Mouse (Mus musculus) heart, postnatal 10 days (tissue): ENCODE measurements around the gene Pik3r5. TPM values are rescaled to one million over a fixed set of nuclear protein-coding genes. Genes with fewer than 3 reads are reported as not detected.

ENCODE experiments used
- DNase-seq, 2 experiments: peaks; one replicate each; pipeline ENCODE4 v3.0.0; 2021
- intact Hi-C: fragments of 180-260 bp; cut with DNase I; formaldehyde crosslinking; loops from one replicate; pipeline ENCODE4 v1.15.1; 2025
- total RNA-seq, 2 experiments: library from RNA; stranded (reverse); gene quantifications; 2 replicates each; pipeline ENCODE4 v1.2.3; 2021

Pik3r5 gene
- total RNA-seq, 2 experiments from 2014 or later, result 0.72 to 1.3 TPM

DNA sequence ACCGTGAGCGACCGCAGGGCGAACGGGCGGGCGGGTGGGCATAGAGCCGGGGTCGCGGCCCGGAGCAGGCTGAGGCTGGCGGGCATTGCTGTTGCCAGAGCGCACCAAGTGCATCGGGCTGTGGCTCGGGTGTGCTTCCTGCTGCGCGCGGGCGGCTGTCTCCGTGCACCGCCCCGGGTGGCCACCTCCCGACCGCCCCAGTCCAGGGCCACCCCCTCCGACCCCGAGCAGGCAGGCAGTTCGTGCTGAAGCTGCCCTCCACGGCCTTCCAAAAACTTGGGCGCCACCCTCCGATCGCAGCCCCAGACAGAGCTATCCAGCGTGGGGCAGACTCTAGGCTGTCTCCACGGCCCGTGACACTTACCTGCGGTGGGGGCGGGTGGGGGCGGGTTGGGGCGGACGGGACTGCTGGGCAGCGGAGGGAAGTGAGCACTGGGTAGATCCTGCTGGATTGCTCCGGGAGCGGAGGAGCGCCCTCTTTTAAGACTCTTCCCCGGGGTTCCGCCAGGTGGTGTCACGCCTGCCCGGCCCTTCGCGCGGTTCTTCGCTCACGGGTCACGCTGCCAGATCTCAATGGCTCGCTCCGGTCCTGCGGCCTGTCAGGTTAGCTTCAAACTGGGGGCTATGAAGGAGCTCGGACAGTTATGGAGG lies 31.8 kb upstream of the Pik3r5 start:
- intact Hi-C loops, result loop anchor here (10.0 kb wide), 1 partner anchor 505 kb away; no protein-coding TSS in a partner anchor
- peak; percentile 67 to 69 for DNase-seq

DNA sequence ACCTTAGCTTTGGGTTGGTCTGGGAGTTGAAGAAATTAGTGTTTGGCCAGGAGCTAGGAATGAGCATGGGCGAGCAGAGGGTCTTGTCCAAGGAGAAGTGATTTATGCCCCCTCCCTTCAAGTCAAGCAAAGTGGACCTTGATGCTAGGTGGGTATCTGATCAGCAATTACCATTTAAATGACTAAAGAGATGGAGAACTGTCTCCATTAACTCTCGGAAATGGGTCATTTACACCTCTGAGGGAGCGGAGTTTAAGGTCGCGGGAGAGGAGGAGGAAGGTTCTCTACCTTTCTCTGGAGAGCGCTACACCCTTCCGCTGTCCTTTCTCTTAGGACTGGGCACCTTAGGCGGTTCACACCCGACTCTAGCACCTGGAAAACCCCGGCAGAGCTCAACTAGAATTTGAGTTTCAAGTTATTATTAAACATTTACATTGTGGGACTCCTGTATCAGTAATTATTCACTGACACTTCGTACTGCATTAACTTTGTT lies 31.1 kb upstream of the Pik3r5 start, which contains the start of gene Ntn1:
TSS of gene Ntn1 (minus strand) at position 97 of the 493 bp plus-strand sequence.
- DNase-seq, result no peak
- intact Hi-C loops, result loop anchor here (10.0 kb wide), 1 partner anchor 506 kb away; no protein-coding TSS in a partner anchor

DNA sequence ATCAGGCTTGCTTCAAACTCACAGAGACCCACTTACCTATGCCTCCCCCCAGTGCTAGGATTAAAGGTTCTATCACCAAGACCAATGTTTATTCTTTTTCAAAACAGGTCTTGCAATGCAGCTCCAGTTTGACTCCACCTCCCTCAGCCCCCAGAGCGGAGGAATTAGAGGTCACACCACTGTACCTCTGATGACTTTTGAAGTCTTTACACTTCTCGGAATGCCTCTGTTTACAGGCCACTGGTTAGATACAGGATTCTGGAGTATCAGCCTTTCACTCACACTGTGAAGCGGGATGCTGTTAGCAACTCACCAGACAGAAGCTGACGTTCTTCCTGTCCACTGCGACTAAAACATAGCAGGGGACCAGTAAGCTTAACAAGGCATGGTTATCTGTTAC lies 30.5 kb upstream of the Pik3r5 start:
- intact Hi-C loops, result loop anchor here (10.0 kb wide), 1 partner anchor 507 kb away; no protein-coding TSS in a partner anchor
- DNase-seq, result no peak

DNA sequence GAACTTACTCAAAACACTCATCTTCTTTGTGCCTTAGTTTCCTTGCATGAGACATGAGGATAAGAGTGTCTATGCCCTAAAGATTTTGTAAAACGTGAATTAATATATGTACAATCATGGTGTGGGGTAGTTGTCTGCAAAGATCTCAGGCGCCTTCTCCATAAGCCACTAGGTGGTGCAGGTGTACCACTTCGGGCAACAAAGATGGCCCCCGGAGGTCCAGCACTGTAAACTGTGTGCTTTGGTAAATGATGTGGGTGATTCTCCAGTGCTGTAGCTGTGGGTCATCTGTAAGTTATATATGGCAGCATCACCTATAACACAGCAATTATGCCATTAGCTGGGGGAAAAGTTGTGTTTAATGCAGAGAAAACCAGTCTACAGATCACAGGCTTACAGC lies 27.7 kb upstream of the Pik3r5 start:
- intact Hi-C loops, result loop anchor here (10.0 kb wide), 1 partner anchor 509 kb away; no protein-coding TSS in a partner anchor
- DNase-seq, result no peak

DNA sequence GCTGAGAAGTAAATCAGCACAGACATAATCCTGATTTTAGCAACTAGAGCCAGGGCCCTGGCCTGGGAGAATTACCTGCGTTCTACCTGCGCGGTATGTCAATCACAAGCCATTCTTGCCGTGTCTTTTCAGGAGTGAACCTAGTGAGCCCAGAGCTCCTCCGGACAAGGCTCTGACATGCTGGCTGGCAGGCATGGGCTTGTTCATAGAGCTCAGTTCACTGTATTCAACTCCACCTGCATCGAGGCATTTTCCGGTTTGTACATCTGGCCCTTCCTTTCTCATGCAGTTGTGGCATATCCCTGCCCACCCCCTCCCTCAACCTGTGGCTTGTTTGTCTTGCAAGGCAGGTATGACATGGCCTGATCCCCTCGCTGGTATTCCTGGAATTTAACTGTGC lies 26.3 kb upstream of the Pik3r5 start:
- DNase-seq, result no peak
- intact Hi-C loops, result loop anchor here (5.0 to 10.0 kb wide), 2 partner anchors 511 to 588 kb away; no protein-coding TSS in a partner anchor

DNA sequence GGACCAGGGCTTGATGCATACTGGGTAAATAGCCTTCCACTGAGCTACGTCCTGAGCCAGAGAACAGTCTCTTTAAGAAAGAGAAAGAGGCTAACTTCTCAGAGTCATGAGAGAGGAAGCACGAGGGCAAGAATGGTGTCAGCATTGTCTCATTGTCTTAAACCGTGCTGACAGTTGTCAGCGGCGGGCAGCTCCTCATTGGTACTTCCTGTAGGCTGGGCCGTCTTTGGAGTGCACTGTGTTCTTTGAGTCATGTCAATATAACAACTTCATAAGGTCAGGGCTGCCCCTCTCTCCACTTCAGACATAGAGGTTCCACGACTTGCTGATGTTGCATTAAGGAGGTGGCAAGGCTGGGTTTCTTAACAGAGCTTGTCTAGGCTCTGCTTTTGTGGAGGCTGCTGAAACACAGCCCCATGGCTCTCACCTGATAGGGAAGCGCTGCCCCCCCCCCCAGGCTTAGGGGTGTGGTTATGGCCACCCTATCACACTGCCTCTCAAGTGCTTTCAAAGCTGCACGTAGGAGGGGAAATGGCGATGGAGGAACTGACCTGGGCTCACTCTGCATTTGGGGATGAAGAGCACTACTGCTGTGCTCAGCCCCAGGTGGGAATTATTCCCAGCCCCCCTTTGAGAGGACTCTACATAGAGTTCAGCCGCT lies 24.5 kb upstream of the Pik3r5 start:
- intact Hi-C loops, result loop anchor here (5.0 to 10.0 kb wide), 2 partner anchors 513 to 590 kb away; no protein-coding TSS in a partner anchor

DNA sequence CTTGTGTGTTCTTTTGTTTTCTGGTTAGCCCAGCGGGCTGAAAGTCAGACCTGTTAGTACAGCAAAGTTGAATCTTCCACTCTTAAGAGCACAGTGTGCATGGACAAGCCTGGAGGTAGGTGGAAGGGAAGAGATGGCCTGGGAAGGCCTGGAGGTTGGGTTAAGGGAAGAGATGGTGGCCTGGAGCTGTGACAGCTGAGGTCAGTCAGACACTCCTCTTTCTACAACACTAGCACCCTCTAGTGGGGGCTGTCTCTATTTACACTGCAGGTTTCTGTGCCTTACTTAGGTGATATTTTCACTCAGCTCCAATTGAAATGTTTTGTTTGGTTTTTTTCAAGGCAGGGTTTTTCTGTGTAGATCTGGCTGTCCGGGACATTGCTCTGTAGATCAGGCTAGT lies 23.8 kb upstream of the Pik3r5 start:
- intact Hi-C loops, result loop anchor here (1.0 to 10.0 kb wide), 4 partner anchors 195 to 591 kb away; no protein-coding TSS in a partner anchor
- DNase-seq, result peak; percentile 85 to 92

More for the DNA sequence above, 24.5 kb upstream of the Pik3r5 start:
- no peak for DNase-seq

DNA sequence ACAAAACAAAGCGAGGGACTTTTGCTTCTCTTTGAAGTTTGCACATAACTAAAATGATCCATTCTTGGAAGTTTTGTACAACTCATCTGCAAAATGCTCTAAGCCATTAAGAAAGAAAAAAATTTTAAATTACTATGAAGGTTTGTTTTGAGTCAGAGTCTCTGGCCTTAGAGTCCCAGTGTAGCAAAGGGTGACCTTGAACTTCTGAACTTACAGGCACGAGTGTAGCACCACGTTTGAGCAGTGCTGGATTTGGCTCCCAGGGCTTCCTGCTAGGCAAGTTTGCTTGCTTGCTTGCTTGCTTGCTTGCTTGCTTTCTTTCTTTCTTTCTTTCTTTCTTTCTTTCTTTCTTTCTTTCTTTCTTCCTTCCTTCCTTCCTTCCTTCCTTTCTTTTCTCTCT lies 14.9 kb upstream of the Pik3r5 start:
- no peak for DNase-seq
- intact Hi-C loops, result no loop called here

DNA sequence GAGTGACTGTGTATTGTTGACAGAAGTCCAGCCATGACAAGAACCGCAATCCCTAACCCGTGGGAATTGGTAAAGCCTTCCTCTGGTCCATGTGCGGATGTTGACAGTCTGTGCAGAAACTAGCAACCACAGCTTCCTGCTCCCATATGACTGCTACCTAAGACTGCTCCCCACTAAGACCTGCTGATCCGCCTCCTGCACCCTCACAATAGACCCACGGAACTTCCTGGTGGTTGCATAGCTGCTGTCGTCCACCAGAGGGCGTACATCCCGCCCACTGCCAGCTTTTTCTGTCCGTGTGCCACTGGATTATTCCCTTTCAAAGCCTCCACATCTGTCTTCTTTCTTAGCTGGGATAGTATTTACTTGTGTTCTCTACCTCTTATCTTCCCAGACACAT lies 14.1 kb upstream of the Pik3r5 start:
- peak; percentile 40 to 49 for DNase-seq
- intact Hi-C loops, result no loop called here

DNA sequence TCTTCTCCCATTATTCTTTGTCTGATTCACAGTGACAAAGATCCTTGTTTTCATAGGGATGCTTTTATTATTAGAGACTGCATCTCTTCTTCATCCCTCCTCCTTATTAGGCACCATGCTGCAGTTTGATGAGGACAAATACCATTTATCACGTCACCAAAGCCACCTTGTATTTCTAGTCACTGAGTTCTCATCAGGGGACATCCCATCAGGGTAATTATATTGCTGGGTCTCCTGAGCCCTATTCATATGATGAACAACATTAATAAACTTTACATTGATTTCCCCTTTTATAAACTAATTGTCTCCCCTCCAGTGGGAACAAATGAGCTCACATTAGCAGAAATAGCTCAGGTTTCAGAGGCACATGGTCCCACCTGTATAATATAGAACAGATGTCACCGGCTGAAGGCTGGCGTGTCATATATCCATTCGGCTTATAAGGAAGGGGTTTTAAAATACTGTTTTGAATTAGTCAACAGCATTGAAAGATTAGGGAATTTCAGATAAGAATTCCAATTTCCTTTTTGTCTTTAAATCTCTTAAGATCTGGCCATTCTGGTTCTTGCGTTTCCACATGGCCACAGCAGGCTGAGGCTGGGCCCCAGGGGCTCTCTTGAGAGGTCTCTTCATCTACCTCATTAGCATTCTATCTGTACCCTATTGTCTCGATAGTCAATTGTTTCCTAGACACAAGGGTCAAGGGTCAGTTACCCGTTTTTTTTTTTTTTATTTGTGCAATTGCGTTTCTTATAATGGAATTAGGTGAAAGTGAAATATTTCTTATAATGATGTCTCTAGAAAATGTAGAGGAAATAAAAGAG lies 6.2 kb upstream of the Pik3r5 start:
- intact Hi-C loops, result no loop called here
- no peak for DNase-seq

DNA sequence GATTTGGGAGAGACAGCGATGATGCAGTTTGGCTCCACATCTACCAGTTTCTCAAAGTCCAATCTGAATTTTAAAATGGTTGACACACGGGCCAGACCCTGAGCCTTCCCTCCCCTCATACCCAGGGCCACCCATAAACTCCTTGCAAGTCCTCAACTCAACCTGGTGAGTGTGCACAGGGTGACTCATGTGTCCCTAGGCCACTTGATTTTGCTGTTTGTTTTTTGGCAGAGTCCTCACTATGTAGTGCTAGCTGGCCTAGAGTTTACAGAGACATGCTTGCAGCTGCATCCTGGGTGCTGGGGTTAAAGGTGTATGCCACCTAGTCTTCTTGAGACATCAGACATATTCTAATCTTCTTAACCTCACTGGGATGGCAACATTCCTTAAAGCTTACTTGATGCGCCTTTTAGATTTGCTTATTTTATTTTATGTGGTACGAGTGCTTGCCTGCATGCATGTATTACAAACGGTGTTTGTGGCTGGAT lies 4.8 kb upstream of the Pik3r5 start:
- no peak for DNase-seq
- intact Hi-C loops, result no loop called here

DNA sequence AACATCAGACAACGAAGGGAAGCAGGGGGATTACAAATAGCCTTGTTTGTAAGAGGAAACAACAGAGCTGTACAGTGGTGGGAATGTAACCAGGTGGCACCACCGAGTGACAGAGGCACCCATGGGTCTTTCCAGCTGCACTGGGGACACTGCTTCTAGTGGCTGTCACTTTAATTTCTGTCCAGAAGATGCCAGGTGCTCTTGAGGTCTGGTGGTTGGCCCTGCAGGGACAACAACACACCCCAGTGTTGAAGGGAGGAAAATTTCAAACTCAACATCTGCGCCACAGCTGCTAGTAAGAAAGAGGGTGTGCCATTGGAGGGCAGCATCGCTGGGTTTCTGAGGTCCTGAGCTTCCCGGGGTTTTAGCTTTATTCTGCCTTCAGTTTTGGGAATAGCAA lies 1.3 kb upstream of the Pik3r5 start:
- peak; percentile 15 to 26 for DNase-seq
- intact Hi-C loops, result loop anchor here (2.0 kb wide), 1 partner anchor 50 kb away; no protein-coding TSS in a partner anchor

DNA sequence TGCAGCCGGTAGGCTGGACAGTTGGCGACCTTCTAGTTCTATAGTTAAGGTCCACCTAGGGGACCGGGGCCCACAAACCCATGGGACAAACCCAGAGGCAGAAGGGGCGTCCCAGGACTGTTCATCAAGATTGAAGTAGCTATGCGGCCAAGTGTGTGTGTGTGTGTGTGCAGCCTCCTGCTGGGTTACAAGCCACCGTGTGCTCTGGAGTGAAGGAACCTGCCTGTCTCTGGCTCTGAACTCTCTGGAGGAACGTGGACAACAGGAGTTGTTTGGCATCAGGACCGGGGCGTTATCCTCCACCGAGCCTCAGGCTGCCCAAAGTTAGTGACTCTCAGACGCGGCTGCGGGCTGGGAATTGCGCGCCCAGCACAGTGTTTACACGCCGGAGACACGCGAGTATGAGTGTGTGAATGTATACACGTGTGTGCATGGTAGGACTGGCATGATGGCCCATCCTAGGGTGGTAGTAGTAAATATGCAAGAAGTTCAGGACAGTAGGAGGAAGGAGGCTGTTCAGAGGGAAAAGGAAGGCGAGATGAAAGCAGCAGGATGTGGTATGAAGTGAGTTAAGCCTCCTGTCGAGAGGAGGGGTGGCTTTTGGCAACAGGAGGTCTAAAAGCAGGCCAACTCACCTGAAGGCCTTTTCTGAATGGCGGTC lies 570 bp downstream of the Pik3r5 start:
- DNase-seq, result no peak
- intact Hi-C loops, result no loop called here

DNA sequence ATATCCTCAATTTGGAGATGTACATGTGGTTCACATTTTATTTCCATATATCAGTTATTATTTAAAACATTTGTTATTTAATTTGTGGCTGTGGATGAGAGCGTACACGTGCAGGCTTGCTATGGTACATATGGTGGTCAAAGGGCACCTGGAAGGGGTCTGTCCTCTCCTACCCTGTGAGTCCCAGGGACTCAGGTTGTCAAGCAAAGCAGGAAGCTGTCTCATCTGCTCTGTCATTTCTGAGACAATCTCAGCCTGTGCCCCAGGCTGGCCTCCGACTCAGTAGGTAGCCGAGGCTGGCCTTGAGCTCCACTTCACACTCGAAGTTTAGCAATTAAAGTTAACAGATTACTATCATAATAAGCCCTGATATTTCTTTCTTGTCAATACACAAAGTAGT lies 1.6 kb downstream of the Pik3r5 start:
- intact Hi-C loops, result no loop called here
- DNase-seq, result no peak

DNA sequence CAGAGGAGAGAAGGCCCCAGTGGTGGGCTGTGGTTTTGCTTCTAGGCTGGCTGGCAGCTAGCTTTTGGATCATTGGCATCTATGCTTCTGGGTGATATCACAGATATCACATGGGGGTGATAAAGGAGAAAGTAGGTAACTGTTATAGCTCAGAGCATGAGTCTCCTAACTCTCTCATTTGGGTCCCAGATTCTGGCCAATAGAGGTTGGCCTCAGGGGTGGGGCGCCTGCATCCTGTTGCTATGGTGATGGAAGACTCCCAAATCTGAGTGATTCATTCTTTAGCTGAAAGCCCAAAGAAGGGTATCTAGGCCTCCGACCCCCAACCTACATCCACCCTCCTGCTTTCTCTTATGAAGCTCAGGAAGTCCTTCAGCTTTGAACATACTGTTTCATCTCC lies 2.8 kb downstream of the Pik3r5 start:
- intact Hi-C loops, result no loop called here
- no peak for DNase-seq

DNA sequence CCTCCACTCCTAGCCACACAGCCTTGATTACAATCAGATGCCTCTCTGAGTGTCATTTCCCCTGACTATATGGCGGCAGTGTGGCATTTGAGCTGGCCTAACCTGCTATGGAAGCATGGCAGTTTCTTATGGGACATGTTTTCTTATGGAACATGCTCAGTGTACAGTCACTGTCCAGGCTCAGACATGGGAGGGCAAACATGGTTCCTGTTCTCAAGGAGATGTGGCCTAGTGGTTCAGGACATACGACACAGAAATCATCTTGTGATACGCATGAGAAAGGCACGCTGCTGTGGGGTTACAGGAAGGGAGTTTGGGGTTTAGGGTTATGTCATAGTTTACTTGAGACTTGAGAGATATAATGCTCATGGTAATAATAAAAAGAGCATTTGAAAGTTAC lies 3.7 kb downstream of the Pik3r5 start:
- no peak for DNase-seq
- intact Hi-C loops, result no loop called here

DNA sequence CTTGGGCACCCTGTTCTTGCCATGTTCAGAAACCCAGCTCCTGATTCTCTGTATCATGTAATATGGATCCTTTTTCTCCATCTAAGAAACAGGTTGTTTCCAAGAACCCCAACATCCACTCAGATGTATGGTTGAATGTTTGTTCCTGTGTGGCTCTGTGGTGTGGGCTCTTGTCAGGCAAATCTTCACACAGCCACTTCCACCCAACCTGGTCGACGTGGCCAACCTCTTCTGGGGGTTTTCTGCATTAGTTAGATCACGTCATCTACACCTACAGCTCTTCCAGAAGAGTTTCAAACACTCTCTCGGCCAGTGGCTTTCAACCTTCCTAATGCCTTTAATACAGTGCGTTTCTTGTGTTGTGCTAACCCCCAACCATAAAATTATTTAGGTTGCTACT lies 4.5 kb downstream of the Pik3r5 start:
- intact Hi-C loops, result no loop called here
- no peak for DNase-seq

DNA sequence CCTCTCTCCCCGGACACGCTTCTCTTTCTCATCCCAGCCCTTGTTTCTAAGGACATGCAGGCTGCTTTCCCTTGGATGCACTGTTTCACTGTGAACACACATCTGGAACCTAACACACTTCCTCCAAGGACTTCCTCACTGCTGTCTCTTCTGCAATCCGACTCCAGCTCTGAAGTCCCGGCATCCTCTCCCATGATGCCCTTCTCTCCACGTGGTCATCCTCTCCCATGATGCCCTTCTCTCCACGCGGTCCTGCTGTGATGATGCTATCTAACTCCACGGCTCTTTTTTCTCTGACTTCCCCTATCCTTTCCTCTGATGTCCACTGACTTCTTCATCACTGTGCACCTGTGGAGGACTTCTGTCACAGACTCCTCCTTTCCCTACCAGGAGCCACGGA lies 8.2 kb downstream of the Pik3r5 start:
- intact Hi-C loops, result no loop called here
- DNase-seq, result no peak

DNA sequence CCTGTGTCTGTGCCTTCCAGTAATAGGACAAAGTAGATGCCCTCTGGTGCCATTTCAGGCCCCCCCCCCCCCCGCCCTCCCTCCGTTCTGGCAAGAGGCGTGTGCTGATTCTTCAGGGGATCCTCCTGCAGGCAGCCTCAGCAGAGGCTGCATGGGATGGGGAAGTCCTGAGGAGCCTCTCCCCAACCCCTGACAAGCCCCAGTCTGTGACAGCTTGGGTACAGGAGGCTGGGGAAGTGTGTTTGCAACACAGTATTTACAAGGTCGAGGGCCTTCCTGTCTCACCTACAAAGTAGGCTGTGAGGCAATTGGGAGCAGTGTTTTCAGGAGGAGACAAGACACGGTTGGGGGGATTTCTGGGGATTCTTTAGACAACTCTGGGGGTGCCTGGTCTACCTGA lies 9.0 kb downstream of the Pik3r5 start:
- DNase-seq, result no peak
- intact Hi-C loops, result no loop called here

DNA sequence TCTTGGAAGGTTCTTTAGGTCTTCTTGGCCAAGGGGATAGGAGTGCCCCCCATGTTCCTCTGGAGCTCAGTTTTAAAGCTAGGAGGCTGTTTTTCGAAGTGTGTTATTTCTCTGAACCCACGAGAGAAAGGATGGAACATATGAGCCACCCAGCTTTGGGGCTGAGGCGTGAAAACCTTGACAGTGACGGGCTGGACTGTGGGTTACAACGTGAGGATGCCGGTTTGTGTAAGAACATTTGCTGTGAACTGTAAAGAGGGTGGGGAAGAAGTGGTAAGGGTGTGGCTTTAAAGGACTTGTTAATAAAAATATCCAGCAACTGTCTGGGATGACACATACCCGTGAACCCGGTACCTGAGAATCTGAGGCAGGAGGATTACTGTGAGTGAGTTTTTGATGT lies 10.4 kb downstream of the Pik3r5 start:
- intact Hi-C loops, result no loop called here
- DNase-seq, result no peak
